Mouse (Mus musculus) hindbrain, embryonic 13.5 days (tissue): Measurements from ENCODE around the gene Ak2. TPM values are rescaled to one million over a fixed set of nuclear protein-coding genes. Genes with fewer than 3 reads are reported as not detected.

Experiments
- ATAC-seq: fragments of 200-750 bp; cut with Nextera tagmentation; 2 replicates; pipeline ENCODE4 v1.8.0; 2017; ENCODE audit warnings: moderate TSS enrichment; ENCODE audit not compliant: low FRiP score
- H3K27ac ChIP-seq: fragments of 300-500 bp; sonication (generic); 2 replicates; pipeline ENCODE4 v1.5.1; 2015; ENCODE audit warnings: inconsistent platforms, mild to moderate bottlenecking, moderate library complexity
- H3K27me3 ChIP-seq: fragments of 300-500 bp; sonication (generic); 2 replicates; pipeline ENCODE4 v1.6.1; 2015; ENCODE audit warnings: mild to moderate bottlenecking, inconsistent platforms
- H3K36me3 ChIP-seq: fragments of 300-500 bp; sonication (generic); 2 replicates; pipeline ENCODE4 v1.6.1; 2015; ENCODE audit warnings: mild to moderate bottlenecking, inconsistent platforms
- H3K4me1 ChIP-seq: fragments of 300-500 bp; sonication (generic); replicated peaks from 2 replicates; pipeline ENCODE4 v1.6.1; 2015; ENCODE audit warnings: inconsistent platforms
- H3K4me2 ChIP-seq: fragments of 300-500 bp; sonication (generic); 2 replicates; pipeline ENCODE4 v1.6.1; 2015; ENCODE audit warnings: inconsistent platforms, mild to moderate bottlenecking, moderate library complexity
- H3K4me3 ChIP-seq: fragments of 300-500 bp; sonication (generic); 2 replicates; pipeline ENCODE4 v1.5.1; 2015; ENCODE audit warnings: mild to moderate bottlenecking, inconsistent platforms
- H3K9ac ChIP-seq: fragments of 300-500 bp; sonication (generic); 2 replicates; pipeline ENCODE4 v1.6.1; 2015; ENCODE audit warnings: mild to moderate bottlenecking, inconsistent platforms
- H3K9me3 ChIP-seq: fragments of 300-500 bp; sonication (generic); 2 replicates; pipeline ENCODE4 v1.6.1; 2016; ENCODE audit warnings: inconsistent platforms
- WGBS: fragments of 180-500 bp; shearing (Covaris S2); methylation state at CpG from one replicate; pipeline ENCODE4 v1.1.7; 2015; 5-methylcytosine and 5-hydroxymethylcytosine counted together
- polyA plus RNA-seq: library from polyadenylated mRNA; unstranded; fragments of >200 nt; fragmentation: Nextera tagmentation; extraction: Ambion mirVana; gene quantifications from 2 replicates; pipeline ENCODE4 v1.2.1, GENCODE M21; 2015

Gene Ak2
- polyA plus RNA-seq, 1 experiment from 2014 or later, result 90.4 TPM

DNA sequence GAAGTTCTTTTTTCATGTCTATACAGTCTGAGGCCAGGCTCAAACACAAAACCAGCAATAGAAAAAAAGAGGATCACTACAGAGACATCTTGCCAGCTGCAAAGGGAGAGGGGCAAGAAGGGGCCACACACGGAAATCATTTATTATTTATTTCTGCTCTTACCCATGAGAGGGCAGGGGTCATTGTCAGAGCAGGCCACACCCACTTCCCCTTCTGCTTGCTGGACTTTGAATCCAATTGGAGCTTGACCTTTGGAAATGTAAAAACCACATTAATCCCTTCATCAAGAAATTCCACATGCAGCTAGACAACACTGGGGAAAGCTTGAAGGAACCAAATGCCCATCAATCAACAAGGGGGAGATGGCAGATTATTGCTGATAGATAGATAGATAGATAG is 13.1 kb upstream of the Ak2 start:
- Histone ChIP-seq H3K27me3 (no peaks in the 10 kb centered on the region), H3K9me3 (no peaks in the 10 kb centered on the region), H3K36me3 (no peaks in the 10 kb centered on the region), H3K4me2 (no peak overlapping the region), H3K4me1 (no peaks in the 10 kb centered on the region), H3K4me3 (no peak overlapping the region), H3K9ac (no peak overlapping the region), H3K27ac (no peak overlapping the region)
- ATAC-seq, result no peak
- WGBS, result 55% methylated on average over 1 of the region's 1 CpGs

DNA sequence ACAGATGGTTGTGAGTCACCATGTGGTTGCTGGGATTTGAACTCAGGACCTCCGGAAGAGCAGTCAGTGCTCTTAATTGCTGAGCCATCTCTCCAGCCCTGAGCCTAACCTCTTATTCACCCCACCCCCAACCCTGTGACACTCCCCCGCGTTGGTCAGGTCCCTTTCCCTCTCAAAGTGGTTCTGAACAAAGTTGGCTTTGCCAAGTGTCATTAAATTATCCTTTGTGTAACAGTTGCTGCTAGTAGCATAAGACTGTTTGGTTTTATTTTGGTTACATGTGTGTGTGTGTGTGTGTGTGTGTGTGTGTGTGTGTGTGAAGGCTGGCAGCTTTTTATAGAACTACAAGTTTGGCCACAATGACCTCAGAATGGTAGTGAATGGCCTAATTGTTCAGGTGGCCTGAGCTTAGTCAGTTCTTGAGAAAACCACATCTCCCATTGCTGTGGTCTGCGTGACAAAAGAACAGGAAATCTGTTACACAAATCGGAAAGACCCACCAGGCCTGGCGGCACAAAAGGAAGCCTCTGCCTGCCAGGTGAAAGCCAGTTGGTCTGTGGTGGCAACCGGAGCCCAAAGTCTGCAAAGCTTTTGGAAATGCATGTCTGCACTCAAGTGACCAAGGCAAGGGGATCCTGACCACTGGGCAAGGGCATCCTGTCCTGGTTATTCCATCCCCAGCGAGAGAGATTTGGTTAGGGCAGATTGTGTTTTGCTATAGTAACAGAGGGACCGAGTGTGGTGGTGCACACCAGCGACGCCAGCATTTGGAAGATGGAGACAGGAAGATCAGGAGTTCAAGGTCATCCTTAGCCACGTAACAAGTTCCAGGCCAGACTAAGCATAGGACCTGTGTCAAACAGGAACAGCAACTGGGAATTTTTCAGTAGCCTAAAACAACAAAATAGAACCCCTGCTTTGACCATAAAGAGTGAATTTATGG is 10.6 kb upstream of the Ak2 start:
- no peaks in the 10 kb centered on the region for H3K4me1 ChIP-seq
- no peak overlapping the region for H3K27ac ChIP-seq
- no peaks in the 10 kb centered on the region for H3K36me3 ChIP-seq
- no peak for ATAC-seq
- no peaks in the 10 kb centered on the region for H3K27me3 ChIP-seq
- WGBS, result 82% methylated on average over 12 of the region's 12 CpGs
- H3K9me3 ChIP-seq, result no peaks in the 10 kb centered on the region
- no peak overlapping the region for H3K9ac ChIP-seq
- no peak overlapping the region for H3K4me2 ChIP-seq
- no peak overlapping the region for H3K4me3 ChIP-seq

DNA sequence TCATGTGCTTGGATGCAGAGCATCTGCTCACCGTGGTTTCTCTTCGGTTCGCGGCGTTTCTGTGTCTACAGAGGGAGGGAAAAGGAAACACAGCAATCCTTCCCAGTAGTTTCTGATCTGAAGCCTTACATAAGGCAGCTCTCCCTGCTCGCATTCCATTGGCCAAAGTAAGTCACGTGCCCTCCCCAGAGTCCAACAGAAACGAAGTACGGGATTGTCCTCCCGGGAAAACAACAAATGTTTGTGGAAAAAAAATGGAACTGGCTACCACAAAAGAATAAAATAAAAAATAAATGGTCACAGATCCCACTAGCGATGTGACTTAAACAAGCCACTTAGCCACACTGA is 10.0 kb upstream of the Ak2 start:
- no peak overlapping the region for H3K4me3 ChIP-seq
- no peak overlapping the region for H3K4me2 ChIP-seq
- H3K27me3 ChIP-seq, result no peaks in the 10 kb centered on the region
- WGBS, result 73% methylated on average over 11 of the region's 11 CpGs
- H3K9me3 ChIP-seq, result no peaks in the 10 kb centered on the region
- no peak for ATAC-seq
- no peaks in the 10 kb centered on the region for H3K36me3 ChIP-seq
- H3K9ac ChIP-seq, result no peak overlapping the region
- no peaks in the 10 kb centered on the region for H3K4me1 ChIP-seq
- no peak overlapping the region for H3K27ac ChIP-seq

DNA sequence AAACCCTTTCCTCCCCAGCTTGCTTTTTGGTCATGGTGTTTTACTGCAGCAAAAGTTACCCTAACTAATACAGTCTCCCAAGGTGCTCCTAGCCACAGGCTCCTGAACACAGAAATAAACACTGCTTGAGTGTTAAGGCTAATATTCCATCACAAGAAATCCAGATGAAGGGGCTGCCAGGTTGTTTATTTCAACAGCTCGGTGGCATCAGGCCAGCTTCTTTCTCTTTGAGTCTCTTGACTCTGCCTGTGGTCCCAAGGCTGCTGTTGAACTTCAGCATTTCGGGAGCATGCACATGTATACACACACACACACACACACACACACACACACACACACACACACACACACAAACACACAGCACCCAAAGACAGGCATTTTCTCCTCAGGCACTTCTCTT is 8.6 kb upstream of the Ak2 start:
- H3K9me3 ChIP-seq, result no peaks in the 10 kb centered on the region
- ATAC-seq, result no peak
- 85% methylated on average over 2 of the region's 2 CpGs for WGBS

DNA sequence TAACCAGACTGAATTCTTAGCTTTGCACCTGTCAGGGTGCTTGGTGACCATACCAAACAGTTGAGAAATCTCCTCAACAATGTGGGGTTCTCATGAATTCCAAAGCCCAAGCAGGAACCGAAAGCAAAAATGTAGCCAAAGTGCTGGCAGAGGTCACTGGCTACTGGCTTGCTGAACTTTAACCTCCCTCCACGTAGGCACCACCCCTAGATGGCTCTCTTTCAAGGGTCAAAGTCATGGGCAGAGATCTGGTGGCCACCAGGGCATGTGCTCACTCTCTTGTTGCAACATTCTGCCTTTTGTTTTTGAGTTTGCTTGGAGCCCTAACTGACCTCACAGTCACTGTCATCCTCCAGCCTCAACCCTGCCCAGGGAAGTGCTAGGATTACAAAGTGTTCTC is 8.1 kb upstream of the Ak2 start:
- Histone ChIP-seq H3K9ac (no peak overlapping the region), H3K4me3 (no peak overlapping the region), H3K36me3 (no peaks in the 10 kb centered on the region), H3K27ac (no peak overlapping the region), H3K9me3 (no peaks in the 10 kb centered on the region), H3K27me3 (no peaks in the 10 kb centered on the region), H3K4me1 (no peaks in the 10 kb centered on the region), H3K4me2 (no peak overlapping the region)
- 68% methylated on average over 2 of the region's 2 CpGs for WGBS
- ATAC-seq, result no peak

More for the DNA sequence above, 8.6 kb upstream of the Ak2 start:
- no peak overlapping the region for H3K9ac ChIP-seq
- no peaks in the 10 kb centered on the region for H3K36me3 ChIP-seq
- no peaks in the 10 kb centered on the region for H3K27me3 ChIP-seq
- no peak overlapping the region for H3K4me3 ChIP-seq
- no peak overlapping the region for H3K4me2 ChIP-seq
- H3K27ac ChIP-seq, result no peak overlapping the region
- H3K4me1 ChIP-seq, result no peaks in the 10 kb centered on the region

DNA sequence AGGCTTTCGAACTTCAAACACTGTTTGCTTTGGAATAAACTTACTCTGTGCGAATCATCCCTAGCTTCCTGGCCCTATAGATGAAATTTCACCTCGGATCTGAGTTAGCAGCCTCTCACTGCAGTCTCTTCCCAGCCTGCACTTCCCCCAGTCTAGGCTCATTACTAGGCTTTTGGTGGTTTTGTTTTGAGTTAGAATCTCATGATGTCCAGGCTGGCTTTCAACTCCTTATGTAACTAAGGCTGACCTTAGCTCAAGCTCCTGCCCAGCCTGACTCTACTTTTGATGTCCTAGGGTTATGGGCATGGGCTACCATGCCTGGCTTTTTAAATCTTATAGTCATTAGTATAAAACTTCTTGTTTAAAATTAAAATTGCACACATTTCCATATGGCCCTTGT is 7.2 kb upstream of the Ak2 start:
- Histone ChIP-seq H3K4me3 (no peak overlapping the region), H3K4me2 (no peak overlapping the region), H3K36me3 (no peaks in the 10 kb centered on the region), H3K27ac (no peak overlapping the region), H3K4me1 (no peaks in the 10 kb centered on the region), H3K9me3 (no peaks in the 10 kb centered on the region), H3K9ac (no peak overlapping the region), H3K27me3 (0 out of 2 replicates have a peak, but pooled peaks cover 5% of the 10 kb centered on the region)
- no peak for ATAC-seq
- whole genome bisulfite sequencing, result 70% methylated on average over 3 of the region's 3 CpGs

DNA sequence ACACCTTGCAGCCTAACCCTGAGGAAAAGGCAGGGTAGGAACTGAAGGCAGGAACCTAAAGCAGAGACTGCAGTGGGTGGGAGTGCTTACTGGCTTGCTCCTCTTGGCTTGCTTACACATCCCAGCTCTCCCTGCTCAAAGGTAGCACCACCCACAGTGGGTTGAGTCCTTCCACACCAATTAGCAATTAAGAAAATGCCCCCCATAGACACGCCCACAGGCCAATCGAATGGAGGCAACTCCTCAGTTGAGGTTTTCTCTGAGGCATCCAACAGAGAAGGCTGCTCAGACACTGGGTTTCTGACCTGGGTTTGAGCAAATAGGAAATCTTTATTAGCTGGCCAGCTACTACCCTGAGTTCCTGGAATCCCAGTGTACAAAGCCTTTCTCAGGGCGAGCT is 2.8 kb upstream of the Ak2 start:
- H3K9me3 ChIP-seq, result no peaks in the 10 kb centered on the region
- WGBS, result 65% methylated on average over 3 of the region's 3 CpGs
- ATAC-seq, result no peak
- H3K4me3 ChIP-seq, result no peak overlapping the region
- H3K27me3 ChIP-seq, result 0 out of 2 replicates have a peak, but pooled peaks cover 5% of the 10 kb centered on the region
- no peak overlapping the region for H3K27ac ChIP-seq
- peaks cover 6% of the 10 kb centered on the region for H3K4me1 ChIP-seq
- no peak overlapping the region for H3K9ac ChIP-seq
- no peak overlapping the region for H3K4me2 ChIP-seq
- no peaks in the 10 kb centered on the region for H3K36me3 ChIP-seq

DNA sequence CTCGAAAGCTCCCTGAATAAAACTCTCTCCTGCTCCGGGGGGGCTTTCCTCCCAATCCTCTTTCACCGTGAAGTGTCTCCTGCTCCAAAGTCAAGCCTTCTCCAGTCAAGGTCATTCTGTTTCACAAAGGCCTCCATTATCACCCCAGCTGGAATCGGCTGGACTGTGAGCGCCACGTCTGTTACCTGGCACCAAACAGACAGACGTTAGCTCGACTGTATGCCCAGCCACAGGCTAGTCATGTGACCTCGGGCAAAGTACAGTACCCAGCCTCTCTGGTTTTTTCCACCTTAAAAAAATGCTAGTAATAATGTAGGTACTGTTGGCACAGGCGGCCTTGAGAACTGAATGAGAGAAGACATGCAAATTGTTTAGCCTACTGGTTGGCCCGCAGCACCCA is 2.1 kb upstream of the Ak2 start:
- H3K27ac ChIP-seq, result no peak overlapping the region
- no peaks in the 10 kb centered on the region for H3K36me3 ChIP-seq
- no peak overlapping the region for H3K4me2 ChIP-seq
- H3K27me3 ChIP-seq, result 0 out of 2 replicates have a peak, but pooled peaks cover 5% of the 10 kb centered on the region
- H3K9me3 ChIP-seq, result no peaks in the 10 kb centered on the region
- 51% methylated on average over 11 of the region's 11 CpGs for WGBS
- H3K4me1 ChIP-seq, result peaks cover 14% of the 10 kb centered on the region
- H3K9ac ChIP-seq, result no peak overlapping the region
- ATAC-seq, result no peak
- no peak overlapping the region for H3K4me3 ChIP-seq

DNA sequence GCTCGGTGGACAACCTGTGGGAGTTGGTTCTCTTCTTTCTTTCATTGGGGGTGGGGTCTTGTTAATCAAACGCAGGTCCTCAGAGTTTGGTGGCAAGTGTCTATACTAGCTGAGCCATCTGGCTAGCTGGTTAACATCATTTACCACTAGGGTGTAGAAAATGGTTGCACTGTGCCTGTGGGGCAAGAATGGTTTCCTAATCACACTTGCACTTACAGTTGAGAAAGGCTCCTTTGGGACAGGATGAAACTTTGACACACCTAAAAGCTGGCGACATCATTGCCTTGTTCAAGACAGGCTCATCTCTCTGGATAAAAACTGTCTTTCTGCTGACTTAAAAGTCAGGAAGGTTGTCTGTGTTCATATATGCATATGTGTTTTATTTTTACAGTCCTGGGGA is 418 bp downstream of the Ak2 start:
- H3K9me3 ChIP-seq, result no peaks in the 10 kb centered on the region
- no peak overlapping the region for H3K4me2 ChIP-seq
- no peak overlapping the region for H3K4me3 ChIP-seq
- no peaks in the 10 kb centered on the region for H3K36me3 ChIP-seq
- 0 out of 2 replicates have a peak, but pooled peaks cover 5% of the 10 kb centered on the region for H3K27me3 ChIP-seq
- H3K4me1 ChIP-seq, result peaks cover 21% of the 10 kb centered on the region
- H3K27ac ChIP-seq, result no peak overlapping the region
- H3K9ac ChIP-seq, result no peak overlapping the region
- WGBS, result 91% methylated on average over 3 of the region's 3 CpGs
- no peak for ATAC-seq

DNA sequence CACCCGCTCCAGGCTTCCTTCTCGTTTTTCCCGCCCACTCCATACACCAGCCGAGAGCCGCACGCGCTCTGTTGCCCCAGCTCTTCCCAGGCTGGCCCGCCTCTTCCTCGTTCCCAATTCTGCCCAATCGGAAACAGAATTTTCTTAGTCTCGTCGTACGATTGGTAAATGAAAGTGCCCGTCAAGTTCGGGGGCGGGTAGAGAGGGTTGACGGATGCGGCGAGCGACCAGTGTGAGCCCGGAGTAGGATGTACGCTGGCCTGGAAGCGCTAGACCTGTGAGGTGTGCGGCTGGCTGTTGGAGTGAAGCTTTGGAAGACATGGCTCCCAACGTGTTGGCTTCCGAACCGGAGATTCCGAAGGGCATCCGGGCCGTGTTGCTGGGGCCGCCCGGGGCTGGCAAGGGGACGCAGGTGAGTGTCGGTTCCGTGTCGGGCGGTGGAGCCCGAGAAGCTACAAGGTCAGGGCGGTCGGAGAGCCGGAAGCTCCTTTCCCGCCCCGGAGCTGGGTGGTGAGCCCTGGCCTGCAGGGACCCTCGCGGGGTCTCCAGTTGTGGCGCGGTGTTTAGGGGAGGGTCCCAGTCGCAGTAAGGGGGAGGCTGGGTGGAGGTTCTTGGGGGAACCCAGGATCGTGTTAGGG is 1.4 kb downstream of the Ak2 start:
- H3K9me3 ChIP-seq, result no peaks in the 10 kb centered on the region
- H3K27me3 ChIP-seq, result 0 out of 2 replicates have a peak, but pooled peaks cover 5% of the 10 kb centered on the region
- ATAC-seq, result peak; percentile 100
- H3K4me3 ChIP-seq, result peak overlapping the region; percentile 86
- no peaks in the 10 kb centered on the region for H3K36me3 ChIP-seq
- peak overlapping the region; percentile 74 for H3K27ac ChIP-seq
- peaks cover 21% of the 10 kb centered on the region for H3K4me1 ChIP-seq
- H3K9ac ChIP-seq, result peak overlapping the region; percentile 89
- WGBS, result 1% methylated on average over 49 of the region's 49 CpGs
- peak overlapping the region; percentile 78 for H3K4me2 ChIP-seq

DNA sequence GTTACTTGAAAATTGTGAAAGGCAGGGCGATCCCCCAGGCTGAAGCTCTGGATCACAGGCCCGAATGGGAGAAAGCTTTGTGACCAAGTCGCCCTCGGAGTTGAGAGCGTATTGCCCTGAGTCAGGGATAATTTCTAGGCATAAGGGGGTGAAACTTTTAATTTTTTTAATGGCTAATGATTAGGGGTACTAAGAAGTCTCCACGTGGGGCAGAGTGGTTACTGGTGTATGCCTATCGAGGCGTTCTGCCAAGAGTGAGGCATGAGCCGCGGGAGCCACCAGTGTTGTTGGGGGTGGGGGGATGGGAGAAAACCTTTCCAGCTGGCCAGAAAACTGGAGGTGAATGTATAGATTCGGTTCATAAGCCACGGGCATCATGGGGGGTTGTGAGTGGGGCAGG is 1.9 kb downstream of the Ak2 start:
- Histone ChIP-seq H3K4me3 (peak overlapping the region; percentile 86), H3K27ac (peak overlapping the region; percentile 74), H3K4me2 (peak overlapping the region; percentile 78), H3K27me3 (0 out of 2 replicates have a peak, but pooled peaks cover 5% of the 10 kb centered on the region), H3K36me3 (no peaks in the 10 kb centered on the region), H3K9me3 (no peaks in the 10 kb centered on the region), H3K4me1 (peaks cover 21% of the 10 kb centered on the region), H3K9ac (peak overlapping the region; percentile 89)
- ATAC-seq, result no peak
- 3% methylated on average over 12 of the region's 12 CpGs for WGBS

DNA sequence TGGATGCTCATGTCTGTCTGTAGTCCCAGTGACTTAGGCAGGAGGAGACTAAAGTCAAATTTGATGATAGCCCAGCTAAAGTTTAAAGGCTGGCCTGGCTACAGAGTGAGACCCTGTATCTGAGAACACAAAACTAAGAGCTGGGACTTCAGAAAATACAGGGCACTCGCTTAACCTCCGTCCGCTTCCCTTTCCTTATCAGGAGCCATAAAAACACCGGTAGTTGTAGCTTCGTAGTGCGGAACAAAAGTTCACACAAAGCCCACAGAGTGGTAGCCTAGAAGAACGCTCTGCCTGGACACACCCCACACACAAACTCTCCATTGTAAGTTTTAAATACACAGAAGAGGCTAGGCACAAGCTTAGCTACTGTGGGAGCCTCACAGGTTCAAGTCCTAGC is 3.5 kb downstream of the Ak2 start:
- H3K27me3 ChIP-seq, result no peaks in the 10 kb centered on the region
- ATAC-seq, result no peak
- H3K9me3 ChIP-seq, result no peaks in the 10 kb centered on the region
- H3K4me3 ChIP-seq, result no peak overlapping the region
- H3K4me1 ChIP-seq, result peaks cover 21% of the 10 kb centered on the region
- WGBS, result 90% methylated on average over 7 of the region's 7 CpGs
- H3K36me3 ChIP-seq, result peaks cover 13% of the 10 kb centered on the region
- H3K27ac ChIP-seq, result no peak overlapping the region
- H3K4me2 ChIP-seq, result no peak overlapping the region
- H3K9ac ChIP-seq, result no peak overlapping the region
